Mouse (Mus musculus) layer of hippocampus, postnatal 14 days (tissue): ENCODE results near the gene Arhgap8. TPM values are rescaled to one million over a fixed set of nuclear protein-coding genes. Genes with fewer than 3 reads are reported as not detected.

Experiments used
- DNase-seq, 2 experiments: peaks; one replicate each; pipeline ENCODE4 v3.0.0; 2021 to 2022; ENCODE audit warnings: low spot score in 2 of 2, mixed read lengths in 1 of 2
- long read RNA-seq, 2 experiments: library from polyadenylated mRNA; stranded (forward); transcript quantifications; one replicate each; pipeline ENCODE4 v2.0.0; 2021
- total RNA-seq, 2 experiments: library from RNA; stranded (reverse); gene quantifications; 2 replicates each; pipeline ENCODE4 v1.2.3; 2021

The Arhgap8 gene
- not detected for total RNA-seq
- long read RNA-seq, experiment 1 = 0 reads
- long read RNA-seq, experiment 2 = 0 reads

DNA sequence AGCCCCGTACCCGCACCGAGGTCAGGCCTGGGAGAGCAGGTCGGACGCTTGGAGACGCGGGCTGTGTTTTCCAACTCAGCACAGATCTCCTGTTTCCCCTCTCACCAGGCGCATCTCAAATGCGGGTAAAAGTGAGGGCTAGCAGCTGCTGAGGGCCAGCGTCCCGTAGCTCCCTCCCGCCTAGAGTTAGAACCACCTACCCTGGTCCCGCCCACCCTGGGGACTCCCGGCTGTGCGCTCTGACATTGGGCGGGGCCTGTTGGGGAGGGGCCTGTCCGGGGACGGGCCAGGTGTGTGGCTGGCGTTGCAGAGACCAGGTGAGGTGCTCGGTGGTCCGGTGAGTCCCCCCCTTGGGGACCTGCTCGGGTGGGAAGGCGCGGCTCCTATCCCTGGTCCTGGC, at the start of gene Arhgap8:
Gene Arhgap8 (plus strand): TSS at position 262 of the 400 bp plus-strand sequence.
- no peak for DNase-seq

- no peak for DNase-seq
These were observed 49.2 kb upstream of the Arhgap8 start for GRCm38 (mm10) chr15:84670657-84671055.

DNA sequence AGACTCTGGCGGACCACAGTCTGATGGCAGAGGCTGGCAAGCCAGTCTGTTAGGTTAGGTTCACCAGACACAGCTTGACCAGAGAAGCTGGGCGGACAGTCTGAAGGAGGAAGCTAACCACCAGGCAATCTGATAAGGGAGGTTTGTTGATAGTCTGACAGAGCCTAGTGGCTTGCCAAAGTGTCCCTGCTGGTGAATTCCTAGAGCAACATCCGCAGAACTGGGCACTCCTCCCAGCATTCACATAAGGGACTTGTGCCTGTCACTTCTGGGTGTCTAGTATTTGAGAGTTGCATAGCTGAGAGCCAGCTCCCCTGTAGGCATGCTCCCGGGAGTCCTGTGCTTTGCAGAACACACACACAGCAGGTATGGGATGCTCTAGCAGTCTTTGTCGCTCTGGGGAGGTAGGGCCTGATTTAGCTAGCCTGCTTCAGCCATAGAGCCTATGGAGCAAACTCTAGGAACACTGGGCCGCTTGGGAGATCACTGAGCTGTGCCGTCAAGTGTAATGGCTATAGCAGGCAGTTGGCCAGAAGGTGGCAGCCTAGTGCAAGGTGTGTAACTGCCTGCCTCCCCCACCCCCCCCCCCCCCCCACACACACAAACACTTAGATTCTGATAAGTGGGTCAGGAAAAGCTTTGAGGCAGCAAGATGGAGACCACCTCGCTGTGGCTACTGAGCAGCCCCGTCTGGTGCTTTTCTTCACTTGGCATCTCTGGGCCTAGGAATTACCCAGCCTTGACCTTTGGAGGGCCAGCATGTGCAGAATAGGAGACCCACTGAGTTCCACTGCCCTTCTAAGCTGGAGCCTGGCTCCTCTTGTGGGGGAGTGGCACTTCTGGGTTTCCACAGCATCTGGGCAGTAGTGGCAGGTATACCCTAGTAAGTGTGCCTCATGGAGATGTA, 48.2 kb upstream of the Arhgap8 start:
- DNase-seq = peak; percentile 56 to 70

- no peak for DNase-seq
These were observed 47.6 kb upstream of the Arhgap8 start for GRCm38 (mm10) chr15:84672308-84672615.

DNA sequence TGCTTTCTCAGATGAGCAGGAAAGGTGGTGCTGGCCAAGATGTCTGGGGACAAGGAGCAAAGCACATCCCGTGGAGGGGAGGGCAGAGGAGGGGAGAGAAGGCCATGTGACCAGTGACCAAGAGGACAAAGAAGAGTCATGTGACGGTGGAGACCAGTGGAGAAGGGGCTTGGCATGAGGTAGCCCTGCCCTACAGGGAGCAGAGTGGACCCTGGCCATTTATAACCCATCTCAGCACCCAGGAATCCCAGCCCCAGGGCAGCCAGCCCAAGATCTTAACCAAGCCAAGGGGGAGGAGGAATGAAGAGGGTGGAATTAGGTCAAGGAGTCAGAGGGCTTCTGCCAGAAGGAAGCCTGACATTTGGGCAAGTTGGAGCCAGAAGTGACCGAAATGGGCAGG, 47.2 kb upstream of the Arhgap8 start:
- no peak for DNase-seq

DNA sequence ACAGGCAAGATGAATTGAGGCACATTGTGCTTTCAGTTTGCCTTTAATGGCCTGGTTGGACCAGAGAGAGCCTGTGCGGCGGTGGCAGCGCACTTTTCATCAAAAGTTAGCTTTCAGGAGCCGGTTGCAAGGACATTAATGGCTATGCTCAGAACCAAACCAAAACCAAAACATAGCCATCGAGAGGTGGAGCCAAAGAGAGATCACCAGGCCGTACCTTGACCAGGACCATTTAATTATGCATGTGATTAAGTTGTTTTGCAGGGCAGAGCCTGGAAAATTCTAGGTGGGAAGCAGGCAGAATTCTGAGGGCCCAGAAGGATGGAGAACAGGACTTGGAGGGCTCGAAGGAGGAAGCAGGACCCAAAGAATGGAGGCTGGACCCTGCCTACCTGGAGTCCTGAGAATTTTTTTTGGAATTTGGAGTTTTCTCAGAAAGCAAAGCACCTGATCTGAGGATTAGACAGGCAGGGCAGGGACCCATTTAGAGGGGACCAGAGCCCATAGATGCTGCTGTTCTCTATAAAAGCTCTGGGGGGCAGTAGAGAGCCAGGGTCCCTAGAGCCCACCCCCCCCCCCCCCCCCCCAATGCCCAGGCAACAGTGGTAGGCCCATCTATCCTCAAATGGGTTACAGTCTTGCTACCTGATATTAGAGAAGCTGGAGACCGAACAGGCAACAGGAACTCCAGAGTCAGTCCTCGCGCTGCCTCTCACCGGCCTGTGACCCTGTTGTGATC, 45.4 kb upstream of the Arhgap8 start:
- DNase-seq = no peak

GRCm38 (mm10) chr15:84675317-84675716, 44.5 kb upstream of the Arhgap8 start:
- no peak for DNase-seq

DNA sequence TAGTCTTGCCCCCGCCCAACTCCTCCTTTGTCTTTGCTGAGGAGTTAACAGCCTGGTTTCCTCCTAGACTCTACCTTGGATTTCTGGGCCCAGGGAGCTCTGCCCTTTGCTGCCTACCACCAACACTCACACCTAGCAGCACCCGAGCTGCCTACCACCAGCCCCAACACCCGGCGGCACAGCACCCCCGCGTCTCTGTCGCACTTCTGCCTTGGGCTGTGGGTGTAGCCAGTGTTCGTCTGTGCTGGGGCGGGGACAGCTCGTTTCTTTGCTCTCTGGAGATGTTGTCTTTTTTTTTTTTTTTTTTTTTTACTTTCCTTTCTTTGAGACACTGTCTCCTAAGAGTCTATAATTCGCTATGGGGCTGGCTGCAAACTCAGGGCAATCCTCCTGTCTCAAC, 41.9 kb upstream of the Arhgap8 start:
- no peak for DNase-seq

- DNase-seq = no peak
These were observed 40.8 kb upstream of the Arhgap8 start for GRCm38 (mm10) chr15:84679090-84679489.

GRCm38 (mm10) chr15:84679794-84680193, 40.1 kb upstream of the Arhgap8 start:
- DNase-seq = no peak

GRCm38 (mm10) chr15:84680545-84681454, 39.1 kb upstream of the Arhgap8 start:
- DNase-seq = peak in 1 of 2 experiments; percentile 57

GRCm38 (mm10) chr15:84681455-84682193, 38.2 kb upstream of the Arhgap8 start:
- no peak for DNase-seq

- no peak for DNase-seq
These were observed 37.6 kb upstream of the Arhgap8 start for GRCm38 (mm10) chr15:84682206-84682605.

DNA sequence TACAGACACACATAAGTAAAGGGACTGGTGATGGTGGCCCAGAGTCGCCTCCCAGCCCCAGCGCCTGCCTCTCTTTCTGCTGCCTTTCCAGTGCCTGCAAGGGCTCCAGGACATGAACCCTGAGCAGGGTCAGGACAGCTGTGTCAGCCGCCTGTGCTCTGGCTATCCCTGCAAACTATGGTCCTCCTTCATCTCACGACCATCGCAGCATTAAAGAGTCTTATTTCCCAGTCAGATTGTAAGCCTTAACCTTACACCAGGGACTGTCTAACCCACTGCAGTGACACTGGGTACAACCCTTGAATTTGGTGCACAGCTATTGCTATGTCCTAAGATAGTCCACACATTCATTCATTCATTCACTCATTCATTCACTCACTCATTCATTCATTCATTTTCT, 37.0 kb upstream of the Arhgap8 start:
- DNase-seq = no peak

DNA sequence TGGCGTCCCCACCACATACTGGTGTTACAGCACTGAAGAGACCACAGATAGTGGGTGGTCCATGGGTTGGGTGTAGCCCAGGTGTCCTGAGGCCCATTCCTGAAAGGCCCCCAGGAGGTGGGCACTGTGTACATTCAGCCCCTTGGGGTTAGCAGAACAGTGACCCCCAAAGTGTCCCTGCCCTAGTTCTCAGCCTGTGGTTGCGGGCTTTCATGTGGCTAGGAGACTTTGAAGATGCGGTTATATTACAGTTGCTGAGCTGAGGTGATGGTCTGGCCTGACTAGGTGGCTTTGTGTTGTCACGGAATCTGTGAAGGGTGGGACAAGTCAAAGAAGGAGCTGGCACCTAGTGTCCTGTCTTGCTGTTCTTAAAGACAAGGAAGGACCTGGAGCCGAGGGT, 35.3 kb upstream of the Arhgap8 start:
- no peak for DNase-seq

- DNase-seq = no peak
These were observed 34.4 kb upstream of the Arhgap8 start for GRCm38 (mm10) chr15:84685417-84685816.

GRCm38 (mm10) chr15:84687904-84688303, 31.9 kb upstream of the Arhgap8 start:
- DNase-seq = no peak

DNA sequence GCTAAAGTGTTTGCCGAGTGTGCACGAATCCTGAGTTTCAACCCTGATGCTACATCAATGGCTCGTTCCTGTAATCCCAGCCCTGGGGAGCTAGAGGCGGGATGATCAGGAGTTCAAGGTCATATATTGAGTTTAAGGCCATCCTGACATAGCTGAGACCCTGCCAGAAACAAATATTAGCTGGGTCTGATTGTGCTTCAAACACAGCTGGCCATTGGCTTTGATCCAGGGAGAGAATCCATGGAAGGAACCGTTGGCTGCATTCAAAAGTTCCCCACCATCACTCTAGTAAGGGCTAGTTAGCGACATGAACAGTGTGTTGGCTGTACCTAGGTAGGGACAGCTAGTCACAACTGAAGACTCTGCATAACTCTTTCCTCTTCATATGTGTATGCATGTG, 30.5 kb upstream of the Arhgap8 start:
- no peak for DNase-seq

DNA sequence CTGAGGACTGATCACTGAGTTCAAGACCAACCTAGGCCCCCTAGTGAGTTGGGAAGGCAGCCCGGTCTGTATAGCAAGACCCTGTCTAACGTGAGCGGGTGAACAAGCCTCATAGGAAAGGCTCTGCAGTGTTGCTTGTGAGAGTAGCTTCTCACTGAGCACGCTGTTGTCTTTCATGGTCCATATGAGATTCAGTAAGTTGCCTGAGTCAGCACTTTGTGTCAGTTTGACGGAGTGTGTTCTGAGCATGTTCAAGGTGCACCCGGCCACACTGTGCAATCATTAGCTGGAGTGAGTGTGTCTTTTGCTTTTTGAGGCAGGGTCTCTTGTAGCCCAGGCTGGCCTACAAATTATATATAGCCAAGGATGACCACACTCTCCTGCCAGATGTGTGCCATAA, 28.3 kb upstream of the Arhgap8 start:
- DNase-seq = no peak

DNA sequence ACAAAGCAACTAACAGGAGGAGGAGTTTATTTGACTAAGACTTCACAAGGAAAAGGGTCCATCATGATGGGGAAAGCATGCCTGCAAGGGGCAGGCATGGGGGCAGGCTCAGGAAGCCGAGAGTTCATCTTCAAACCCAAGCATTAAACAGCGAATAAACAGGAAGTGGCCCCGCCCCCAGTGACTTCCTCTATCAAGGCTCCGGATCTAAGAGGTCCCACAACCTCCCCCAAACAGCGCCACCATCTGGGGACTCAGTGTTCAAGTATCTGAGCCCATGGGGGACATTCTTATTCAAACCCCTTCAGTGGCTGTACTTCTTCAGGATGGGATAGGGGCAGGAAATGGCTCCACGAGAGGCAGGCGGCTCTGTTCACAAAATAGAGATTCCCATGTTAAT, 27.2 kb upstream of the Arhgap8 start:
- DNase-seq = no peak

DNA sequence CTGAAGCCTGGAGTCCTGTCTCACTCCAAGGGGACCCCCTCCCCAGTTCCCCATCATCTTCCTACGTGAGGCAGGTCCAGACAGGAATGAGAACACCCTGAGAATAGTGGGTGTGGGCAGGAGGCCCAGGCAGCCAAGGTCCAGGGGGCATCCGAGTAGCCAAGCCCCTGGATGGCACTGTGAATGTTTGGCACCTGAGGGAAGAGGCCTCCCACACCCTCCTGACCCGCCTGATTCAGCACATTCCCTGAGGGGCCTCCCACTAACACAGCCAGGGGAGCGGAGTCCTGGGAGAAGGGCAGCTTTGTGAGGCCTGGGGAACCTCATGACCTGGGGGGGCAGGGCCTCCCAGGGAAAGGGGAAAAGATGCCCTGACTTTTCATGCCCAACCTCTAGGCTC, 23.8 kb upstream of the Arhgap8 start:
- DNase-seq = no peak
